Mouse (Mus musculus) neural tube, embryonic 15.5 days (tissue): ENCODE measurements around the gene Thsd7b. TPM values are rescaled to one million over a fixed set of nuclear protein-coding genes. Genes with fewer than 3 reads are reported as not detected.
A peak's percentile ranks its signal among the peaks of the same experiment; 100 is the strongest.

Source experiments
- ATAC-seq: fragments of 200-750 bp; cut with Nextera tagmentation; 2 replicates; pipeline ENCODE4 v1.8.0; 2017; ENCODE audit warnings: mild to moderate bottlenecking, moderate TSS enrichment, moderate library complexity; ENCODE audit not compliant: low FRiP score
- H3K27ac ChIP-seq: fragments of 300-500 bp; sonication (generic); replicated peaks from 2 replicates; pipeline ENCODE4 v1.5.1; 2015; ENCODE audit warnings: mild to moderate bottlenecking, inconsistent platforms
- H3K27me3 ChIP-seq: fragments of 300-500 bp; sonication (generic); replicated peaks from 2 replicates; pipeline ENCODE4 v1.6.1; 2015; ENCODE audit warnings: inconsistent platforms
- H3K36me3 ChIP-seq: fragments of 300-500 bp; sonication (generic); 2 replicates; pipeline ENCODE4 v1.6.1; 2015; ENCODE audit warnings: inconsistent platforms
- H3K4me1 ChIP-seq: fragments of 300-500 bp; sonication (generic); 2 replicates; pipeline ENCODE4 v1.6.1; 2015; ENCODE audit warnings: inconsistent platforms
- H3K4me2 ChIP-seq: fragments of 300-500 bp; sonication (generic); 2 replicates; pipeline ENCODE4 v1.6.1; 2015; ENCODE audit warnings: inconsistent platforms, mild to moderate bottlenecking, moderate library complexity
- H3K4me3 ChIP-seq: fragments of 300-500 bp; sonication (generic); replicated peaks from 2 replicates; pipeline ENCODE4 v1.5.1; 2015; ENCODE audit warnings: mild to moderate bottlenecking, inconsistent platforms
- H3K9ac ChIP-seq: fragments of 300-500 bp; sonication (generic); replicated peaks from 2 replicates; pipeline ENCODE4 v1.6.1; 2015; ENCODE audit warnings: mild to moderate bottlenecking, inconsistent platforms
- H3K9me3 ChIP-seq: fragments of 300-500 bp; sonication (generic); replicated peaks from 2 replicates; pipeline ENCODE4 v1.6.1; 2016; ENCODE audit warnings: inconsistent platforms
- WGBS: fragments of 180-500 bp; shearing (Covaris S2); methylation state at CpG from one replicate; pipeline ENCODE4 v1.1.7; 2015; ENCODE audit warnings: mixed read lengths; 5-methylcytosine and 5-hydroxymethylcytosine counted together
- polyA plus RNA-seq: library from polyadenylated mRNA; unstranded; fragments of >200 nt; fragmentation: Nextera tagmentation; extraction: Ambion mirVana; gene quantifications from 2 replicates; pipeline ENCODE4 v1.2.1, GENCODE M21; 2015

The Thsd7b gene
- polyA plus RNA-seq = 8.4 and 10.9 TPM in 2 replicates

DNA sequence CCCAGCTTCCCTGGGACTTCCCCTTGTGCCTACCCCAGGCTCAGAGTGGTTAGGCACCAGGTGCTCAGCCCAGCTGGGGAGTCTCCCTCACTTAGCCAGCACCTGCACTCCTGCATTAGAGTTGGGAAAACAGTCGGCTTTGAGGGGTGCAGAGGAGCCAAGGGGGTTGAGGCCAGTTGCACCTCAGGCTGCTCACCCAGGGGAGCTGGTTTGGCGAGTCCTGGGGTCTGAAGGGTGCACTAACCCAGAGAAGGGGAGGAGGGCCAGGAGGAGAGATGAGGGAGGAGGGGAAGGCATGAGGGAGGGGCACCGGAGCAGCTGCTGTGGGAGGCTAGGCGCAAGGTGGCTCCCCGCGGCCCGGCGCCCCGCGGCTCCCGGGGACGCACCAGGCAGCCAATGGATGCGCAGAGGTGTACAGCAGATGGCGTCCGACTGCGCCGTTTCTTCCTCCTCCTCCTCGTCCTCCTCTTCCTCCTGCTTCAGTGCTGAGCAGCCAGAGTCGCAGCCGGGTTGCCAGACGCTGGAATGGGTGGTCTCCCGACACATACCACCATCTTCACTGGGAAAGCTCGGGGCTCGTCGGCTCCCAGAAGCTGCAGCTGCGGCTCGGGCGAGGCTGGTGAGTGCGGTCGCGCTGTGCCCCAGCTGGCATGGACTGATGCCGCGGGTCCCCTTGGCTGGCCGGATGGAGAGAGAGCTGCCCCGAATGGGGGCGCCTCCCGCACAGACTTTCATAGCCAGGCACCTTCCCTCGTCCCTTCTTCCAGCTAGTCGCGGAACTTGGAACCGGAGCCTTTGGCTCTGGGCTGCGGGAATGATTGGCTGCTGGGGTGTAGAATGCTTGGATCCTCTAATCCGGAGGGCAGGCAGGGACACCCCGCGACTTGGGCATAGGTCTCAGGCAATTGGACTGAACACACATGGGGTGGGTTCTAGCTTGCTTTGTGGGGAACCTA, at the start of gene Thsd7b:
Gene Thsd7b, plus strand, starts transcription at position 321 of the 956 bp plus-strand sequence.
- H3K4me3 ChIP-seq = peak within 1 kb of the TSS; percentile 58
- H3K9me3 ChIP-seq = no peaks in the 10 kb centered on the region
- peak within 1 kb of the TSS; percentile 60 for H3K27ac ChIP-seq
- WGBS = under 1% methylated on average over 45 of the region's 45 CpGs
- no peaks in the 10 kb centered on the region; the same call in 1 of the 2 replicates for H3K27me3 ChIP-seq
- ATAC-seq = peak; percentile 85
- peak within 1 kb of the TSS; percentile 67 for H3K9ac ChIP-seq
- no peaks in the 10 kb centered on the region for H3K36me3 ChIP-seq
- peaks cover 13% of the 10 kb centered on the region; the same call in 1 of the 2 replicates for H3K4me1 ChIP-seq
- peak within 1 kb of the TSS; percentile 93 for H3K4me2 ChIP-seq

DNA sequence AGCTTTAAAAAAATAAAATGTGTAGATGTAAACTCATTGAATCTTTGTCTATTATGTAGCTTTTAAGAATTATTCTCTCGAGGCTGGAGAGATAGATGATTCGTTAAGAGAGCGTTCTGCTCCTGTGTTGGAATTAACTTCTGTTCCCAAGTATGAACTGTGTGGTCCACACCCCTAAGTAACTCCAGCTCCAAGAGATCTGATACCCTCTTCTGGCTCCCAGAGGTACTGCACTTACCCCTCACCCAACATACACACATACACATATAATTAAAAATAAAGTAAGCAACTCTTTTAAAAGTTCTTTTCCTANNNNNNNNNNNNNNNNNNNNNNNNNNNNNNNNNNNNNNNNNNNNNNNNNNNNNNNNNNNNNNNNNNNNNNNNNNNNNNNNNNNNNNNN, 28.8 kb upstream of the Thsd7b start:
- Histone ChIP-seq H3K9me3 (no peaks in the 10 kb centered on the region), H3K27ac (no peak overlapping the region), H3K4me1 (no peaks in the 10 kb centered on the region), H3K4me2 (no peak overlapping the region), H3K4me3 (no peak overlapping the region), H3K9ac (no peak overlapping the region), H3K36me3 (no peaks in the 10 kb centered on the region), H3K27me3 (no peaks in the 10 kb centered on the region)
- 67% methylated on average over 3 of the region's 3 CpGs for WGBS
- no peak for ATAC-seq

- no peaks in the 10 kb centered on the region for H3K36me3 ChIP-seq
- H3K4me3 ChIP-seq = no peak overlapping the region
- H3K27ac ChIP-seq = no peak overlapping the region
- no peaks in the 10 kb centered on the region for H3K9me3 ChIP-seq
- WGBS = 84% methylated on average over 6 of the region's 6 CpGs
- H3K27me3 ChIP-seq = no peaks in the 10 kb centered on the region
- no peak for ATAC-seq
- H3K4me2 ChIP-seq = no peak overlapping the region
- no peaks in the 10 kb centered on the region for H3K4me1 ChIP-seq
- H3K9ac ChIP-seq = no peak overlapping the region
Observed at GRCm38 (mm10) chr1:129250704-129251443, 22.2 kb upstream of the Thsd7b start.

DNA sequence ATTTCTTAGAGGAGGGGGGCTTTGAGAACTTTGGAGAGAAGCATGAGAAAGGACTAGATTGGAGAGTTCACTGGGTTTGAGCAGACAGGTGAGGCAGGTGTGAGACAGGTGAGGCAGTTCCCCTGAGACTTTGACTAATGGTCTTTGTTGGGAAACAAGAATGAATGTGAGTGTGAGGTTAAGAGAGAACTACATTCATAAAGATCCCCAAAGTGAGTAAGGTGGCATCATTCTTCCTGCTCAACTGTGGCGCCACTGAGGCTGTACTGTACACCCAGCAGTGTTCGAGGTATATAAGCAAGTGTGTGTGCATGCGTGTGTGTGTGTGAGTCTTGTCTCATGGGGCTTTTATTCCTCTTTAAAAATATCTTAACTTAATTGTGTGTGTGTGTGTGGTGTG, 6.4 kb upstream of the Thsd7b start:
- no peaks in the 10 kb centered on the region for H3K9me3 ChIP-seq
- 94% methylated on average over 3 of the region's 3 CpGs for WGBS
- no peak for ATAC-seq
- H3K4me1 ChIP-seq = no peaks in the 10 kb centered on the region
- no peak overlapping the region for H3K4me3 ChIP-seq
- H3K36me3 ChIP-seq = no peaks in the 10 kb centered on the region
- H3K27me3 ChIP-seq = no peaks in the 10 kb centered on the region
- H3K27ac ChIP-seq = no peak overlapping the region
- H3K4me2 ChIP-seq = no peak overlapping the region
- H3K9ac ChIP-seq = no peak overlapping the region

DNA sequence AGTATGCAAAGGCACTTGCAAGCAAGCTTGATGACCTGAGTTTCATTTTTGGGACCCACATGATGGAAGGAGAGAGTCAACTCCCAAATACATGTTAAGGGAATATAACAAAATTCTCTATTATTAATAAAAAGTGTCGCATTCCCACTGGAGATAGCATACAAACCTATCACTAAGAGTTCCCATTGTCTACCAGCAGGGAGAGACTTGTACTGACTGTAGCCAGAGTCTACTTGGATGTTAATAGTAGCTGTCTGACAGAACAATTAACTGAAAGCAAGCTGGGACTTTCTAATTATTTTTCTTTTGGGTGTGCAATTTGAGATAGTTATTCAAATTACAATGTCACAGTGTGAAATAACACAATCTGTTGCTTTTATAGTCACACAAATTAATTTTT, 31.1 kb downstream of the Thsd7b start:
- Histone ChIP-seq H3K4me2 (no peak overlapping the region), H3K27me3 (no peaks in the 10 kb centered on the region), H3K27ac (no peak overlapping the region), H3K4me1 (no peaks in the 10 kb centered on the region), H3K9ac (no peak overlapping the region), H3K9me3 (no peaks in the 10 kb centered on the region), H3K4me3 (no peak overlapping the region), H3K36me3 (no peaks in the 10 kb centered on the region)
- 82% methylated on average over 1 of the region's 1 CpGs for WGBS
- ATAC-seq = no peak

DNA sequence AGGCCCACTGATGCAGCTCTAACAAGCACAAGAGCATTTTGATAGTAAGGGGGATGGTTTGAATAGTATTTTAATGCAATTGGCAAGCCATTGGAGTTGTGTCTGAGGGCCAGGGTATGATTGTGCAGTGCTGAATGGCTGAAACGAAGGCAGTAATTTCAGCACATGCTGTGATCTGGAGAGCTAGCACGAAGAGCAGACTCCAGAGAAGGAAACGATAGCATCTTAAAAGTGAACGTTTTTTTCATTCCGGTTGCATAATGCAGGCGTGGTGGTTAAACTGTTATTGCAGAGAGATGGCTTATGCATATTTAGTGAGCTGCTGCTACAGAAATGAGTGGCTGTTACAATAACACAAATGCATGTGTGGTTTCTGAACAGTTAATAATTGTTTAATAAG, 51.3 kb downstream of the Thsd7b start:
- WGBS = 46% methylated on average over 6 of the region's 6 CpGs
- Histone ChIP-seq H3K9me3 (no peaks in the 10 kb centered on the region), H3K9ac (no peak overlapping the region), H3K27me3 (no peaks in the 10 kb centered on the region), H3K36me3 (no peaks in the 10 kb centered on the region), H3K27ac (0 out of 2 replicates have a peak overlapping the region, but pooled peaks have one; percentile 11), H3K4me3 (no peak overlapping the region), H3K4me1 (peaks cover 4% of the 10 kb centered on the region; the same call in 1 of the 2 replicates), H3K4me2 (no peak overlapping the region)
- ATAC-seq = no peak

DNA sequence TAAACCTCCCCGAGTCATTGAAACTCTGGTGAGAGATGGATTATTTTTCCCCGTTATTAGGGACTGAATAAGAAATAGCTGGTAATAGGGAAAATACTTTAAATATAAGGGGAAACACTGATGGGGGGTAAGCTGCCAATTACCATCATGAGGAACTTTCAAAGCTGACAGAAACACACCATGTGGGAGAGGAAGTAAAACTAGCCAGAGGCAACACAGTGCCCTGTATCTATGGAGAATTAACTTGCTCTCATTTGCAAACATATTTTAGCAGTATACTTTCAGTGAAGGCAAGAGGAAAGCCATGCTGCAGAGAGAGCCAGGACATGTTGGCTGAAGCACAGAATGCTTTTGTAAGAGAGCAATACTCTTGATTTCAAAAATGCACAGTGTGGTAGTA, 51.7 kb downstream of the Thsd7b start:
- Histone ChIP-seq H3K9me3 (no peaks in the 10 kb centered on the region), H3K36me3 (no peaks in the 10 kb centered on the region), H3K27me3 (no peaks in the 10 kb centered on the region), H3K4me3 (no peak overlapping the region), H3K9ac (no peak overlapping the region), H3K4me1 (peaks cover 4% of the 10 kb centered on the region; the same call in 1 of the 2 replicates), H3K4me2 (no peak overlapping the region), H3K27ac (no peak overlapping the region)
- ATAC-seq = no peak
- 57% methylated on average over 2 of the region's 2 CpGs for WGBS

- WGBS = 62% methylated on average over 6 of the region's 6 CpGs
- H3K27ac ChIP-seq = no peak overlapping the region
Observed at GRCm38 (mm10) chr1:129356631-129357030, 83.5 kb downstream of the Thsd7b start.

DNA sequence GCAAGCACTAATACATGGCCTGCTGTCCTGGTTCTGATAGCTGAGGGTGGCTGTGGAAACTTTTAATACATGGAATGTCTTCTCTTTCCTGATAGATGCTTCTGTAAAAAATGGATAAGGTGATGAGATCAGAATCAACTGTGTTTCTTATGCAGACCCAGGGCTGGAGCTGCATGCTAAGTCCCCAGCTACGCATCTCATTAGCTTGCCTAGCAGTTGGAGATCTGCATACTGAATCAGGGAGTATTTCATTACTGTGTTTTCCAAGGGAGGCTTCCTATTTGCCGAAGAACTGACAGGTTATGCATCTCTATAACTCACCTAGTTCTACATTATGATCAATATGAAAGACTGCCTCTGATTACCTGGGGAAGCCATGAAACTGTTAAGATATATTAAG, 84.3 kb downstream of the Thsd7b start:
- no peaks in the 10 kb centered on the region for H3K27me3 ChIP-seq
- WGBS = 45% methylated on average over 2 of the region's 2 CpGs
- no peak overlapping the region for H3K9ac ChIP-seq
- H3K4me3 ChIP-seq = no peak overlapping the region
- no peaks in the 10 kb centered on the region for H3K9me3 ChIP-seq
- peaks cover 4% of the 10 kb centered on the region; the same call in 1 of the 2 replicates for H3K4me1 ChIP-seq
- H3K4me2 ChIP-seq = no peak overlapping the region
- H3K36me3 ChIP-seq = no peaks in the 10 kb centered on the region
- H3K27ac ChIP-seq = no peak overlapping the region
- ATAC-seq = peak; percentile 66; the same call in 1 of the 2 replicates

More at GRCm38 (mm10) chr1:129356631-129357030, 83.5 kb downstream of the Thsd7b start:
- no peaks in the 10 kb centered on the region for H3K27me3 ChIP-seq
- no peak overlapping the region for H3K4me3 ChIP-seq
- peaks cover 4% of the 10 kb centered on the region; the same call in 1 of the 2 replicates for H3K4me1 ChIP-seq
- no peak overlapping the region for H3K9ac ChIP-seq
- ATAC-seq = no peak
- H3K4me2 ChIP-seq = no peak overlapping the region
- H3K36me3 ChIP-seq = no peaks in the 10 kb centered on the region
- H3K9me3 ChIP-seq = no peaks in the 10 kb centered on the region

- Histone ChIP-seq H3K27me3 (no peaks in the 10 kb centered on the region), H3K4me1 (0 out of 2 replicates have a peak, but pooled peaks cover 2% of the 10 kb centered on the region), H3K4me3 (no peak overlapping the region), H3K27ac (no peak overlapping the region), H3K9me3 (no peaks in the 10 kb centered on the region), H3K9ac (no peak overlapping the region), H3K4me2 (no peak overlapping the region), H3K36me3 (no peaks in the 10 kb centered on the region)
- WGBS = 94% methylated on average over 4 of the region's 4 CpGs
- no peak for ATAC-seq
Observed at GRCm38 (mm10) chr1:129363368-129363767, 90.3 kb downstream of the Thsd7b start.

DNA sequence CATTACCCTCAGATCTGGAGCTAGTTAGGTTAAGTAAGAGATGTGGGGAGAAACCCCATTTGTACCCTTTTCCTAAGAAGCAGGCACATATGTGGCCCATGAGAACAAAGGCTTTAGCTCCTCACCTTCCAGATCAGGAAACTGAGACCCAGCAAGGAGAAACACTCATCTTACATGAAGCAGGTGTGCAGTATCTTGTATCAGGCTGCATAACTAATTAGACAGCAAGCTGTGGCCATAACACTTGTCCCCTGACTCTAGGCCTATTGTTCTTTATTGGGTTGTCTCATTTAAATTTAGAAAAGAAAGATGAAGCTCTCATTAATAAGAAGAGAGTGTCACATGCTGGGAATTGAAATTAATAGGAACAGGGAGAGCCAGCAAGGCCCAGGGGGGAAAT, 91.7 kb downstream of the Thsd7b start:
- Histone ChIP-seq H3K4me1 (0 out of 2 replicates have a peak, but pooled peaks cover 2% of the 10 kb centered on the region), H3K4me2 (no peak overlapping the region), H3K4me3 (no peak overlapping the region), H3K36me3 (no peaks in the 10 kb centered on the region), H3K27ac (no peak overlapping the region), H3K27me3 (no peaks in the 10 kb centered on the region), H3K9me3 (no peaks in the 10 kb centered on the region), H3K9ac (no peak overlapping the region)
- no peak for ATAC-seq
